Mouse (Mus musculus): ENCODE results near the gene Adarb1. TPM values are rescaled to one million over a fixed set of nuclear protein-coding genes. Genes with fewer than 3 reads are reported as not detected.

Adarb1 gene
- polyA plus RNA-seq, 2 experiments = 0.92 to 1.2 TPM

- TF ChIP-seq CTCF (IDR thresholded peaks at IDR 0.05; ENCODE audit: low read depth) = no peak
- TF ChIP-seq EP300 (IDR thresholded peaks at IDR 0.05; ENCODE audit: low read depth) = no peak
- Histone ChIP-seq H3K4me2 (ENCODE audit: low read depth) (no peak overlapping the region), H3K4me1 (replicated peaks; ENCODE audit: control insufficient read depth in 2 of 2, insufficient read depth in 2 of 2, low read length in 1 of 2) (no peaks in the 10 kb centered on the region), H3K27me3 (ENCODE audit: control insufficient read depth, insufficient read depth, low read length) (no peaks in the 10 kb centered on the region), H3K9ac (replicated peaks) (no peak overlapping the region), H3K4me3 (ENCODE audit: insufficient read depth in 1 of 2, low read depth in 2 of 2, low read length in 2 of 2) (no peak overlapping the region), H3K27ac (no peak overlapping the region), H3K9me3 (ENCODE audit: control insufficient read depth, low read length) (no peaks in the 10 kb centered on the region), H3K36me3 (replicated peaks; ENCODE audit: control insufficient read depth, insufficient read depth, low read depth) (no peaks in the 10 kb centered on the region)
- ATAC-seq (ENCODE audit: insufficient read depth) (no peak), DNase-seq (ENCODE audit: low read depth in 3 of 3, low spot score in 3 of 3) (no peak)
- WGBS (ENCODE audit: insufficient replicate concordance) = 43% methylated on average over 3 of the region's 3 CpGs
Observed at GRCm38 (mm10) chr10:77457701-77458100, 39.6 kb upstream of the Adarb1 start.

- ATAC-seq (ENCODE audit: insufficient read depth) (no peak), DNase-seq (ENCODE audit: low read depth in 3 of 3, low spot score in 3 of 3) (no peak)
- Histone ChIP-seq H3K4me3 (ENCODE audit: insufficient read depth in 1 of 2, low read depth in 2 of 2, low read length in 2 of 2) (no peak overlapping the region), H3K4me2 (ENCODE audit: low read depth) (no peak overlapping the region), H3K4me1 (replicated peaks; ENCODE audit: control insufficient read depth in 2 of 2, insufficient read depth in 2 of 2, low read length in 1 of 2) (no peaks in the 10 kb centered on the region), H3K36me3 (replicated peaks; ENCODE audit: control insufficient read depth, insufficient read depth, low read depth) (no peaks in the 10 kb centered on the region), H3K27me3 (ENCODE audit: control insufficient read depth, insufficient read depth, low read length) (no peaks in the 10 kb centered on the region), H3K9ac (replicated peaks) (no peak overlapping the region), H3K27ac (no peak overlapping the region), H3K9me3 (ENCODE audit: control insufficient read depth, low read length) (no peaks in the 10 kb centered on the region)
- TF ChIP-seq EP300 (IDR thresholded peaks at IDR 0.05; ENCODE audit: low read depth) (no peak), CTCF (IDR thresholded peaks at IDR 0.05; ENCODE audit: low read depth) (no peak)
- WGBS (ENCODE audit: insufficient replicate concordance) = 61% methylated on average over 7 of the region's 7 CpGs
Observed at GRCm38 (mm10) chr10:77456507-77456906, 38.4 kb upstream of the Adarb1 start.

- Histone ChIP-seq H3K4me2 (ENCODE audit: low read depth) (no peak overlapping the region), H3K36me3 (replicated peaks; ENCODE audit: control insufficient read depth, insufficient read depth, low read depth) (no peaks in the 10 kb centered on the region), H3K9ac (replicated peaks) (no peak overlapping the region), H3K27ac (no peak overlapping the region), H3K4me1 (replicated peaks; ENCODE audit: control insufficient read depth in 2 of 2, insufficient read depth in 2 of 2, low read length in 1 of 2) (no peaks in the 10 kb centered on the region), H3K27me3 (ENCODE audit: control insufficient read depth, insufficient read depth, low read length) (no peaks in the 10 kb centered on the region), H3K9me3 (ENCODE audit: control insufficient read depth, low read length) (no peaks in the 10 kb centered on the region), H3K4me3 (ENCODE audit: insufficient read depth in 1 of 2, low read depth in 2 of 2, low read length in 2 of 2) (no peak overlapping the region)
- ATAC-seq (ENCODE audit: insufficient read depth) = no peak
- TF ChIP-seq CTCF (IDR thresholded peaks at IDR 0.05; ENCODE audit: low read depth) = no peak
- no peak for TF ChIP-seq EP300 (IDR thresholded peaks at IDR 0.05; ENCODE audit: low read depth)
- no peak for DNase-seq (ENCODE audit: low read depth in 3 of 3, low spot score in 3 of 3)
- 56% methylated on average over 14 of the region's 14 CpGs for WGBS (ENCODE audit: insufficient replicate concordance)
Observed at GRCm38 (mm10) chr10:77455251-77456010, 37.4 kb upstream of the Adarb1 start.

- Histone ChIP-seq H3K27ac (no peak overlapping the region), H3K9ac (replicated peaks) (no peak overlapping the region), H3K36me3 (replicated peaks; ENCODE audit: control insufficient read depth, insufficient read depth, low read depth) (no peaks in the 10 kb centered on the region), H3K4me2 (ENCODE audit: low read depth) (no peak overlapping the region), H3K4me3 (ENCODE audit: insufficient read depth in 1 of 2, low read depth in 2 of 2, low read length in 2 of 2) (no peak overlapping the region), H3K27me3 (ENCODE audit: control insufficient read depth, insufficient read depth, low read length) (no peaks in the 10 kb centered on the region), H3K9me3 (ENCODE audit: control insufficient read depth, low read length) (no peaks in the 10 kb centered on the region), H3K4me1 (replicated peaks; ENCODE audit: control insufficient read depth in 2 of 2, insufficient read depth in 2 of 2, low read length in 1 of 2) (no peaks in the 10 kb centered on the region)
- no peak for DNase-seq (ENCODE audit: low read depth in 3 of 3, low spot score in 3 of 3)
- TF ChIP-seq CTCF (IDR thresholded peaks at IDR 0.05; ENCODE audit: low read depth) (no peak), EP300 (IDR thresholded peaks at IDR 0.05; ENCODE audit: low read depth) (no peak)
- 60% methylated on average over 6 of the region's 6 CpGs for WGBS (ENCODE audit: insufficient replicate concordance)
- ATAC-seq (ENCODE audit: insufficient read depth) = no peak
Observed at GRCm38 (mm10) chr10:77454795-77455194, 36.7 kb upstream of the Adarb1 start.

- ATAC-seq (ENCODE audit: insufficient read depth) (no peak), DNase-seq (ENCODE audit: low read depth in 3 of 3, low spot score in 3 of 3) (no peak)
- H3K9me3 ChIP-seq (ENCODE audit: control insufficient read depth, low read length) = no peaks in the 10 kb centered on the region
- H3K9ac ChIP-seq (replicated peaks) = no peak overlapping the region
- H3K36me3 ChIP-seq (replicated peaks; ENCODE audit: control insufficient read depth, insufficient read depth, low read depth) = no peaks in the 10 kb centered on the region
- H3K4me3 ChIP-seq (ENCODE audit: insufficient read depth in 1 of 2, low read depth in 2 of 2, low read length in 2 of 2) = no peak overlapping the region
- WGBS (ENCODE audit: insufficient replicate concordance) = 69% methylated on average over 4 of the region's 4 CpGs
- no peak for TF ChIP-seq EP300 (IDR thresholded peaks at IDR 0.05; ENCODE audit: low read depth)
- no peak for TF ChIP-seq CTCF (IDR thresholded peaks at IDR 0.05; ENCODE audit: low read depth)
- H3K27me3 ChIP-seq (ENCODE audit: control insufficient read depth, insufficient read depth, low read length) = 0 out of 2 replicates have a peak, but pooled peaks cover 3% of the 10 kb centered on the region
- no peak overlapping the region for H3K27ac ChIP-seq
- no peaks in the 10 kb centered on the region for H3K4me1 ChIP-seq (replicated peaks; ENCODE audit: control insufficient read depth in 2 of 2, insufficient read depth in 2 of 2, low read length in 1 of 2)
- no peak overlapping the region for H3K4me2 ChIP-seq (ENCODE audit: low read depth)
Observed at GRCm38 (mm10) chr10:77451822-77452221, 33.8 kb upstream of the Adarb1 start.

All from liver, embryonic 14.5 days (tissue).